Mouse (Mus musculus) gastrocnemius, adult 2 months (tissue): Measurements from ENCODE around the gene Plac1. TPM values are rescaled to one million over a fixed set of nuclear protein-coding genes. Genes with fewer than 3 reads are reported as not detected.
A peak's percentile ranks its signal among the peaks of the same experiment; 100 is the strongest.

Experiments
- DNase-seq: peaks from one replicate; pipeline ENCODE4 v3.0.0; 2022
- H3K27ac ChIP-seq: fragments of 200-600 bp; 2 replicates; pipeline ENCODE4 v1.8.1; 2022; ENCODE audit warnings: mild to moderate bottlenecking
- H3K4me3 ChIP-seq: fragments of 200-600 bp; 2 replicates; pipeline ENCODE4 v1.8.1; 2022; ENCODE audit warnings: mild to moderate bottlenecking, moderate library complexity
- CTCF ChIP-seq: fragments of 200-600 bp; IDR thresholded peaks from 2 replicates; pipeline ENCODE4 v1.8.1; 2022; ENCODE audit warnings: antibody characterized with exemption, mild to moderate bottlenecking, moderate library complexity
- intact Hi-C: fragments of 180-260 bp; cut with DNase I; formaldehyde crosslinking; loops from one replicate; pipeline ENCODE4 v1.15.1; 2025
- microRNA-seq: library from miRNA; unstranded; fragments of <30 nt; microRNA quantifications from one replicate; pipeline ENCODE4 v1.2.0, GENCODE M21; 2021
- total RNA-seq, 2 experiments: library from RNA; stranded (reverse); gene quantifications; 2 replicates each; pipeline ENCODE4 v1.2.3; 2021

Gene Plac1
- total RNA-seq, 2 experiments from 2014 or later, result not detected

- Histone ChIP-seq H3K27ac (no peak overlapping the region), H3K4me3 (no peak overlapping the region)
- DNase-seq, result no peak
- intact Hi-C loops, result loop anchor here (5.0 kb wide), 1 partner anchor 234 kb away; no protein-coding TSS in a partner anchor
- no peak for TF ChIP-seq CTCF
These were observed 216.9 kb downstream of the Plac1 start for GRCm38 (mm10) chrX:53023021-53023420.

Small RNAs within 50 kb of the gene (microRNA-seq; reads per million reads assigned to microRNA genes)
- gene Mir322 (12,912 reads per million, percentile 93 among the genes with 10 or more reads in this experiment), gene Mir351 (567 reads per million, percentile 69 among the genes with 10 or more reads in this experiment), gene Mir450-1 (5.1 reads per million), gene Mir450-2 (18.8 reads per million, percentile 17 among the genes with 10 or more reads in this experiment), gene Mir450b (57.1 reads per million, percentile 34 among the genes with 10 or more reads in this experiment), gene Mir503 (137 reads per million, percentile 49 among the genes with 10 or more reads in this experiment), gene Mir542 (277 reads per million, percentile 60 among the genes with 10 or more reads in this experiment)

Other genes starting within 250 kb of the Plac1 start
- gene Fam122b, start 29.7 kb upstream of the Plac1 start, total RNA-seq, result 1 to 10 TPM; 1.3 to 1.9 TPM
- gene Fam122c, start 33.3 kb upstream of the Plac1 start, total RNA-seq, result not detected
- gene Mospd1, start 130.4 kb upstream of the Plac1 start, total RNA-seq, result 10 to 100 TPM; 50.5 to 76.3 TPM
- not detected for gene Etd, start 194.8 kb upstream of the Plac1 start, total RNA-seq